Mouse (Mus musculus) CH12.LX (cell line): Measurements from ENCODE around the gene Sema6d.

Source experiments
- CTCF ChIP-seq, 2 experiments: IDR thresholded peaks in 1 of 2; conservative IDR thresholded peaks in 1 of 2; 2 replicates each; pipeline ENCODE4 v1.5.1; 2011 to 2012; ENCODE audit warnings: low read depth in 2 of 2, low read length in 2 of 2, improper control_type of control experiment in 1 of 2, inconsistent platforms in 1 of 2, mild to moderate bottlenecking in 1 of 2, moderate library complexity in 1 of 2
- E2F4 ChIP-seq: IDR thresholded peaks from 2 replicates; pipeline ENCODE4 v1.6.1; 2011; ENCODE audit warnings: low read depth, low read length, improper control_type of control experiment; ENCODE audit not compliant: insufficient replicate concordance
- EP300 ChIP-seq: IDR thresholded peaks from 2 replicates; pipeline ENCODE4 v1.6.1; 2011; ENCODE audit warnings: low read length, improper control_type of control experiment
- MAX ChIP-seq: IDR thresholded peaks from 2 replicates; pipeline ENCODE4 v1.6.1; 2011; ENCODE audit warnings: low read length, improper control_type of control experiment
- PAX5 ChIP-seq: IDR thresholded peaks from 2 replicates; pipeline ENCODE4 v1.6.1; 2012; ENCODE audit warnings: low read length, inconsistent platforms, mixed read lengths
- POLR2A ChIP-seq: IDR thresholded peaks from 2 replicates; pipeline ENCODE4 v1.6.1; 2011; ENCODE audit warnings: low read depth, mild to moderate bottlenecking, improper control_type of control experiment, low read length
- UBTF ChIP-seq: IDR thresholded peaks from 2 replicates; pipeline ENCODE4 v1.6.1; 2012; ENCODE audit warnings: low read depth, mild to moderate bottlenecking, inconsistent platforms, low read length, improper control_type of control experiment, moderate library complexity
- ZC3H11A ChIP-seq: IDR thresholded peaks from 2 replicates; pipeline ENCODE4 v1.6.1; 2012; ENCODE audit warnings: low read depth, mild to moderate bottlenecking, inconsistent platforms, low read length, improper control_type of control experiment
- ZNF384 ChIP-seq: IDR thresholded peaks from 2 replicates; pipeline ENCODE4 v1.6.1; 2012; ENCODE audit warnings: low read depth, low read length, improper control_type of control experiment, inconsistent platforms

DNA sequence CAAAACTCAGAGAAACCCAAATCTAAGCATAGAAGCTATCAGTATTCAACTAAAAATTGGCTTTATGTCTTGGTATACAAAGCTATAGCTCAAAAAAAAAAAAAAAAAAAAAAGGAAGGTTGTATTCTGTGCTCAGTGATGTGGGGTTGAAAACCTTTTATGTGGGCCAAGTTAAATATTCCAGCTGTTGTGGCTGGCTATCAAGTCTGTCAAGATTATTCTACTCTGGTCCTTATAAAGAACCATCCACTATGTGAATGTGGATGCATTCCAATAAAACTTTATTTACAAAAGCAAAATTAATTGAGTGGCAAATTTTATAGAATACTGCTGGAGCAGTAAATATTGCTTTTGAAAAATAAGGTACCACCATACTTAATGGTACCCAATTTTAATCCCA lies 388.1 kb downstream of the Sema6d start:
- TF ChIP-seq MAX (no peak), PAX5 (no peak), EP300 (no peak), UBTF (no peak), ZNF384 (no peak), CTCF (conservative IDR thresholded peaks at IDR 0.05 in 1 of 2, IDR thresholded peaks at IDR 0.05 in 1 of 2; ENCODE audit: low read depth in 2 of 2, low read length in 2 of 2) (no peak), POLR2A (no peak), E2F4 (no peak), ZC3H11A (no peak)
